Mouse (Mus musculus): ENCODE results near the gene Defb23.

DNA sequence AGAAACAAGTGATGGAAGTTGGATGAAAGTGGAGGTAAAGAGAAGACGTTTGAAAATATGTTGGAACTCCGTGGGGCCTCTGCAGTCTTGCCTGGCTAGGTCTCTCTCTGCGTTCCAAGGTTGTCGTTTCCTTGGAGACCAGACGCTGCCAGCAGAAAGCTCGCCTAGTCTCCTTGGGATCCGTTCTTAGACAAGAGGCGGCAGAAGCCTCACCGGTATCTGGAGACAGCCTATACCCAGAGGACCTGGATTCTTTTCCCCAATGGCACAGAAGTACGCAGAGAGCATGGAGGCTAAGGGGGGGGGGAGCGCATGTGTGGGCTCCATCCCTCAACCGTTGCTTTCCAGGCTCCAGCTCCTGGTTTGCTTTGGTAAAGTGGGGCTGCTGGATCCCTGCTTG is 36.9 kb downstream of the Defb23 start:
- TF ChIP-seq CTCF (IDR thresholded peaks at IDR 0.05; ENCODE audit: borderline replicate concordance, insufficient read depth, low read depth, low read length) (no peak), POLR2A (IDR thresholded peaks at IDR 0.05; ENCODE audit: borderline replicate concordance, insufficient read depth, low read length) (no peak)

All from cerebellum, adult 2 months (tissue).